Mouse (Mus musculus): ENCODE results near the gene Kcnc2.

DNA sequence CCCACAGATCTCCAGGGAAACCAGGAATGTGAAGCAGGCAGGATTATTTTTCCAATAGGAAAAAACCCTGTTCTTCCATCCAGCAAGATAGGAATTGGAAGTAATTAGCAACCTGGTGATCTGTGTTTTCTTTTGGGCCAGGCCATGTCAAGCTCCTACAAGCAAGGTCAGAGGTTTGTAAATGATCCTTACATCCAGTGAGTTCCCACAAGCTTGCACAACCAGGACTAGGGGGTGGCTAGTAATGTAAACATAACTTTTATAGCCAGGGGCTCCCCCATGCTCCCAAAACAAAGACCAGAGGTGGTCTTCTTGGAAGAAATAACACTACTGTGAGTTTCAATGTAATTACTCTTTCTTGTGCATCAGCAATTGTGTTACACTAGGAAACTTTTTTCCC is 214.9 kb downstream of the Kcnc2 start:
- TF ChIP-seq POLR2A (IDR thresholded peaks at IDR 0.05; ENCODE audit: insufficient read length, low read depth), result no peak
- TF ChIP-seq USF1 (IDR thresholded peaks at IDR 0.05; ENCODE audit: low read depth), result no peak
- no peak for TF ChIP-seq MYOG (IDR thresholded peaks at IDR 0.05; ENCODE audit: control insufficient read depth in 1 of 3, insufficient read depth in 1 of 3, insufficient read length in 2 of 3, low read depth in 2 of 3)
- TF ChIP-seq CEBPB (IDR thresholded peaks at IDR 0.05; ENCODE audit: insufficient read depth, poor library complexity, severe bottlenecking), result no peak
- no peak for TF ChIP-seq E2F4 (IDR thresholded peaks at IDR 0.05; ENCODE audit: insufficient read depth)
